Mouse (Mus musculus) myocyte (in vitro differentiated cells): ENCODE results near the gene Nphs1. TPM values are rescaled to one million over a fixed set of nuclear protein-coding genes. Genes with fewer than 3 reads are reported as not detected.

Experiments
- H3K27me3 ChIP-seq: one replicate; pipeline ENCODE4 v1.6.1; 2011; ENCODE audit not compliant: control insufficient read depth, insufficient read depth, insufficient read length
- H3K36me3 ChIP-seq: one replicate; pipeline ENCODE4 v1.6.1; 2011; ENCODE audit not compliant: control insufficient read depth, insufficient read depth
- H3K4me2 ChIP-seq: one replicate; pipeline ENCODE4 v1.6.1; 2011; ENCODE audit warnings: low read depth, control low read depth
- H3K4me3 ChIP-seq: one replicate; pipeline ENCODE4 v1.5.1; 2011; ENCODE audit warnings: mild to moderate bottlenecking, control low read depth, moderate library complexity
- H3K79me2 ChIP-seq: one replicate; pipeline ENCODE4 v1.6.1; 2011; ENCODE audit not compliant: control insufficient read depth, insufficient read depth
- H3ac ChIP-seq: one replicate; pipeline ENCODE4 v1.6.1; 2011; ENCODE audit not compliant: control insufficient read depth, insufficient read length
- CEBPB ChIP-seq: IDR thresholded peaks from 2 replicates; pipeline ENCODE4 v1.6.1; 2011; ENCODE audit warnings: mild to moderate bottlenecking, moderate library complexity; ENCODE audit not compliant: poor library complexity, insufficient read depth, severe bottlenecking
- E2F4 ChIP-seq: IDR thresholded peaks from one replicate; pipeline ENCODE4 v1.6.1; 2011; ENCODE audit warnings: mild to moderate bottlenecking, control low read depth, moderate library complexity; ENCODE audit not compliant: insufficient read depth
- MYOD1 ChIP-seq, 3 experiments: IDR thresholded peaks; one replicate each; pipeline ENCODE4 v1.6.1; 2011; ENCODE audit warnings: control low read depth in 2 of 3, low read depth in 2 of 3, mild to moderate bottlenecking in 2 of 3, moderate library complexity in 1 of 3; ENCODE audit not compliant: insufficient read length in 2 of 3, control insufficient read depth in 1 of 3
- MYOG ChIP-seq, 3 experiments: IDR thresholded peaks; one replicate each; pipeline ENCODE4 v1.6.1; 2011; ENCODE audit warnings: control low read depth in 2 of 3, low read depth in 2 of 3, mild to moderate bottlenecking in 2 of 3; ENCODE audit not compliant: insufficient read length in 2 of 3, control insufficient read depth in 1 of 3, insufficient read depth in 1 of 3
- POLR2A ChIP-seq: IDR thresholded peaks from one replicate; pipeline ENCODE4 v1.6.1; 2011; ENCODE audit warnings: low read depth, mild to moderate bottlenecking, control low read depth, moderate library complexity; ENCODE audit not compliant: insufficient read length
- POLR2AphosphoS2 ChIP-seq: IDR thresholded peaks from one replicate; pipeline ENCODE4 v1.6.1; 2011; ENCODE audit warnings: low read depth, control low read depth; ENCODE audit not compliant: insufficient read length
- SRF ChIP-seq: IDR thresholded peaks from one replicate; pipeline ENCODE4 v1.6.1; 2011; ENCODE audit warnings: low read depth; ENCODE audit not compliant: control insufficient read depth, insufficient read length
- TCF12 ChIP-seq: IDR thresholded peaks from one replicate; pipeline ENCODE4 v1.6.1; 2011; ENCODE audit warnings: mild to moderate bottlenecking, control low read depth; ENCODE audit not compliant: poor library complexity, insufficient read depth, severe bottlenecking
- TCF3 ChIP-seq: IDR thresholded peaks from one replicate; pipeline ENCODE4 v1.6.1; 2011; ENCODE audit warnings: low read depth, control low read depth; ENCODE audit not compliant: insufficient read length
- USF1 ChIP-seq: IDR thresholded peaks from one replicate; pipeline ENCODE4 v1.6.1; 2011; ENCODE audit warnings: low read depth, mild to moderate bottlenecking, control low read depth, moderate library complexity
- polyA plus RNA-seq: library from polyadenylated mRNA; unstranded; fragments of >200 nt; fragmentation: generic; extraction: Trizol; gene quantifications from one replicate; pipeline ENCODE4 v1.2.1, GENCODE M21; 2012; ENCODE audit warnings: missing spikeins

Nphs1 gene
- polyA plus RNA-seq, 1 experiment = 0.43 TPM

DNA sequence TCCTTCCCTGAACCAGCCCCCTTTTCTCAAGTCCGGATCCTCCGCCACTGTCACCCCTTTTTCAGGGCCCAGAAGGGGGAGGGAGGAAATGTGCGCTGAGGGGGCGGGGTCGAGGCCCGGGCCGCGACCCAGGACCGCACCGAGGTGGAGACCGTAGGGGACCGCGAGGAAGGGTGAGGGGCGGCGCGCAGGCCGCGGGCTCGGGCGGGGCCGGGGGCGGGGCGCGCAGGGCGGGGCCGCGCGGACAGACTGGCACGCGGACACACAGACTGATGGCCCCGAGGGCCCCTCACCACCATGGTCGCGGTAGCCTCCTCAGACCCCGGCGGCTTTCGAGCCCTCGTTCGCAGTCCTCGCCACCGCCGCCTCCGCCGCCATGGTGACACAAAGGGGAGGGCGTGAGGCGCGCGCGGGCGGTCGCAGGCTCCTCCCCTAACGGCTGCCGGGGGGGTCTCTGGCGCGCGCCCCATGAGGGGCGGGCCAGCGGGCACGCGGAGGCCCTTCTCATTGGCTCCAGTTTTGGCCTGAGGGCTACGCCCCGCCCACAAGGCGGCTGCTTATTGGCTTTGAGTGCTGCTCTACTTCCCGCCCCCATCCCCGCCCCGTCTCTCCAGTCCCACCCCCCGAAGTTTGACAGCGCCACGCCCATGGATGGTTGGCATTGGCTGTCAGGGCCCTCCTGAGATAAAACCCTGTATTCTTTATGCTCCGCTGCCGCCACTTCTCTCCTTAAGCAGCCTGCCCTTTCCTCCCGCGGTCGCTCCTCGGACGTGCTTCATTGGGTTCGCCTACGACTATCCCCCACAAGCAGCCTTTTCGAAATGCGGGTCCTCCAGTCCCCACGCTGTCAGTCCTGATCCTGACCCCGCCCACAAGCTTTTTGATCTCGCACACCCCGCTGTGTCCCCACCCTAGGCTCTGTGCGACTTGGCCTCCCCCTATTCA is 76.8 kb downstream of the Nphs1 start, which contains the start of gene Arhgap33:
Arhgap33 (minus strand) TSS at position 428 of the 945 bp plus-strand sequence.
- peak within 1 kb of the TSS; percentile 38 for H3K4me3 ChIP-seq
- no peak for TF ChIP-seq E2F4
- no peak for TF ChIP-seq MYOD1 (IDR thresholded peaks at IDR 0.05; ENCODE audit: control insufficient read depth in 1 of 3, insufficient read length in 2 of 3, low read depth in 2 of 3)
- no peak for TF ChIP-seq TCF12
- TF ChIP-seq TCF3 = no peak
- TF ChIP-seq MYOG (IDR thresholded peaks at IDR 0.05; ENCODE audit: control insufficient read depth in 1 of 3, insufficient read depth in 1 of 3, insufficient read length in 2 of 3, low read depth in 2 of 3) = no peak
- no peak for TF ChIP-seq USF1
- peak; percentile 49 for TF ChIP-seq POLR2A
- TF ChIP-seq SRF = peak; percentile 37
- TF ChIP-seq CEBPB = no peak
- TF ChIP-seq POLR2AphosphoS2 = peak; percentile 38
- no peaks in the 10 kb centered on the region for H3K79me2 ChIP-seq
- H3K27me3 ChIP-seq = no peaks in the 10 kb centered on the region
- H3K4me2 ChIP-seq = peak within 1 kb of the TSS; percentile 91
- peak within 1 kb of the TSS; percentile 58 for H3ac ChIP-seq
- H3K36me3 ChIP-seq = peaks cover 3% of the 10 kb centered on the region

Other genes with a start within 250 kb of the Nphs1 start
- 174 TPM for gene Polr2i, start 226.4 kb upstream of the Nphs1 start, polyA plus RNA-seq
- gene Tbcb, start 226.0 kb upstream of the Nphs1 start, polyA plus RNA-seq = 147 TPM
- gene Ovol3, start 222.6 kb upstream of the Nphs1 start, polyA plus RNA-seq = not detected
- gene Thap8, start 178.2 kb upstream of the Nphs1 start, polyA plus RNA-seq = 0.02 TPM
- gene Wdr62, start 177.9 kb upstream of the Nphs1 start, polyA plus RNA-seq = 5.0 TPM
- 19.4 TPM for gene Clip3, start 166.6 kb upstream of the Nphs1 start, polyA plus RNA-seq
- gene Alkbh6, start 149.6 kb upstream of the Nphs1 start, polyA plus RNA-seq = 33.9 TPM
- 1.2 TPM for gene Syne4, start 143.5 kb upstream of the Nphs1 start, polyA plus RNA-seq
- 4.0 TPM for gene E130208F15Rik, start 136.6 kb upstream of the Nphs1 start, polyA plus RNA-seq
- 13.6 TPM for gene Sdhaf1, start 134.4 kb upstream of the Nphs1 start, polyA plus RNA-seq
- gene Lrfn3, start 95.5 kb upstream of the Nphs1 start, polyA plus RNA-seq = 0.66 TPM
- gene Tyrobp, start 44.6 kb upstream of the Nphs1 start, polyA plus RNA-seq = not detected
- not detected for gene Hcst, start 38.5 kb upstream of the Nphs1 start, polyA plus RNA-seq
- 0.07 TPM for gene Nfkbid, start 36.6 kb upstream of the Nphs1 start, polyA plus RNA-seq
- 0.26 TPM for gene Aplp1, start 12.8 kb upstream of the Nphs1 start, polyA plus RNA-seq
- gene Kirrel2, start 625 bp upstream of the Nphs1 start, polyA plus RNA-seq = not detected
- gene Prodh2, start 35.3 kb downstream of the Nphs1 start, polyA plus RNA-seq = not detected
- gene Arhgap33, start 76.7 kb downstream of the Nphs1 start, polyA plus RNA-seq = 8.7 TPM
- 27.8 TPM for gene Hspb6, start 93.9 kb downstream of the Nphs1 start, polyA plus RNA-seq
- 3.8 TPM for gene Proser3, start 94.0 kb downstream of the Nphs1 start, polyA plus RNA-seq
- gene Lin37, start 101.5 kb downstream of the Nphs1 start, polyA plus RNA-seq = 55.3 TPM
- gene U2af1l4, start 105.0 kb downstream of the Nphs1 start, polyA plus RNA-seq = 72.3 TPM
- gene Gm49396, start 105.0 kb downstream of the Nphs1 start, polyA plus RNA-seq = 1.0 TPM
- gene Psenen, start 105.3 kb downstream of the Nphs1 start, polyA plus RNA-seq = 169 TPM
- 0.66 TPM for gene Igflr1, start 107.1 kb downstream of the Nphs1 start, polyA plus RNA-seq
- 12.9 TPM for gene Kmt2b, start 130.4 kb downstream of the Nphs1 start, polyA plus RNA-seq
- 0.11 TPM for gene Zbtb32, start 140.6 kb downstream of the Nphs1 start, polyA plus RNA-seq
- gene Upk1a, start 154.5 kb downstream of the Nphs1 start, polyA plus RNA-seq = 0.59 TPM
- gene Cox6b1, start 167.8 kb downstream of the Nphs1 start, polyA plus RNA-seq = 1,108 TPM
- gene Etv2, start 177.5 kb downstream of the Nphs1 start, polyA plus RNA-seq = not detected
- gene Rbm42, start 192.0 kb downstream of the Nphs1 start, polyA plus RNA-seq = 124 TPM
- gene Haus5, start 206.7 kb downstream of the Nphs1 start, polyA plus RNA-seq = 8.4 TPM
- gene Pmis2, start 213.3 kb downstream of the Nphs1 start, polyA plus RNA-seq = not detected
- not detected for gene 2200002J24Rik, start 240.6 kb downstream of the Nphs1 start, polyA plus RNA-seq